Mouse (Mus musculus) right cerebral cortex, postnatal 14 days (tissue): ENCODE results near the gene Tep1.
"Not testable (repeated sequence)": the region's sequence is repeated elsewhere in the genome, so short reads cannot be mapped to it uniquely, and the experiment has no call there.

ENCODE experiments used
- DNase-seq: peaks from one replicate; pipeline ENCODE4 v3.0.0; 2022

Tep1 gene

DNA sequence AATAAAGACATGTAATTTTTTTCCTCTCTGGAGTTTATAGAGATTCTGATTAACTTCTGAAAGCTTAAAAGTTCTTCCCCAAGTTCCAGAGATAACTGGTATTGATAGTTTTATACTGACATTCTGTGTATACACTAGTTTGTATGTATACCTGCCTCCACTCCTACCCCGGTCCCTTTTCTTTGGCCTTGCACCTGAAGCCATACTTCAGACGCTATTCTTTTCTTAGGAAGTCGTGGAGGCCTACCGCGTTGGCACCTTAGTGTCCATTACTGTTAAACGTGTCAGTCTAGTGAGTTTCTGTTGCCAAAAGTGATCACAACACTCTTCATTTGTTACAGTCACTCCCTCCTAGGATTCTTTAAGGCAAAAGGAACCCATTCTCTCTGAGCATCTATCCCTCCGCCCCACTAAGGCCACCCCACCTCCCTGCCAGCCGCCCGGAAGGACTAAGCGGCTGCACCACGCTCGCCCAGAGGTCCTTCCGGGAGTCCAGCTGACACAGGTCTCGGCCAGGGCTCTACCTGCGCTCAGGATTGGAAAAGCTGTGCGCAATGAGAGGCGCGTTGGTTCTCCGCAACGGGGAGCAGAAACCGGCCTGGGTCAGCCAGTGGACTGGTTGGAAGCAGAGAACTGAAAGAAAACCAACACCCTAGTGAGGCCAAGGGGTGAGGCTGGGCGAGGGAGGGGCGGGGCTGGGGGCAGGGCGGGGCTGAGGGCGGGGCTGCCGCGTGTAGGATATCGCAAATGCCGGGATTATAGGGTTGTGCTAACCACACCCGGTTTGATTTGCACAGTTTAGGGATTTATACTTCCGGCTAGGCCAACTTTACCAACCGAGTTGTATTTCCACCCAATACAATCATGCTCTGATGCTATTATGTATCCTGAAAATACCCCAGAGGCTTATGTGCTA lies at the start of gene Tep1:
TSS of gene Tep1 (minus strand) at position 672 of the 916 bp plus-strand sequence.
- peak; percentile 37 for DNase-seq

- DNase-seq, result no peak
Measured at GRCm38 (mm10) chr14:50911356-50911755, 41.0 kb upstream of the Tep1 start.

GRCm38 (mm10) chr14:50908126-50908525 lies 37.8 kb upstream of the Tep1 start:
- no peak for DNase-seq

- not testable (repeated sequence) for DNase-seq
Measured at GRCm38 (mm10) chr14:50905327-50905726, 35.0 kb upstream of the Tep1 start.

- DNase-seq, result no peak
Measured at GRCm38 (mm10) chr14:50904828-50905129, 34.4 kb upstream of the Tep1 start.

- peak; percentile 11 for DNase-seq
Measured at GRCm38 (mm10) chr14:50903973-50904827, 33.8 kb upstream of the Tep1 start.

DNA sequence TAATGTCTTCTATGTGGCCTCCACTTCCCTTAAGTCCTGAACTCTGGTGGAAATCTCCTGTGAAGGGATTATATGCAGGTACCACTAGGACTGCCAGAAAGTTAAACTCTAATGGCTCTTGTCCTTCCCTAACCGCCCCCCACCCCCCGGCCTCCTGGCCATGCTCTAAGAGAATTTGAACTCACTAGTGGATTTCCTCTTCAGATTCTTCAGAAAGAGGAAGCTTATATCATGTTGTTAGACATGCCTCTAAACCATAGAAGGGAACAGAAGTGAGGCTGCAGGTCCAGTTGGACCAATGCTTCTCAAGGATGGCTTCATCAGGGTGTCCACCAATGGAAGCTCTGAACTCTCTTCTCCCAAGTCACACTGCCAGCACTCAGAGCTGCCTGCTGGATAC lies 27.6 kb upstream of the Tep1 start:
- DNase-seq, result not testable (repeated sequence)

DNA sequence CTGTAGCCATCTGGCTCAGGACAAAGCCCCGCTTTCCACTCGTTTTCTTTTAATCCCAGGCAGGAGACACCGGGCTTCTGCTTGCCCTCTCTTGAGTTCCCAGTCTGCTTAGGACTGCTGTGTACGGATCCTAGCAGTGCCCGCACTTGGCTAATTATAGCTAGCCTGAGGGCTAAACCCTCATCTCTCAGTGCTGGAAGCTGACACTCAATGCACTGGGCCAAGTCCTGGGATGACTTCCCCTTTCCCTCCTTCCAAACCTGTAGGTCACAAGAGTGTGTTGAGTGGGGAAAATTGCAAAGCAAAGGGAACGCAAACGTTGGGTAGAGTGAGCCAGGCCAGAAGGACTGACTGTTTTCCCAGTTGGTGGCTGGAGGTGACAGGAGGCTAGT lies 27.0 kb upstream of the Tep1 start, which contains the start of gene Klhl33:
TSS of gene Klhl33 (minus strand) at position 134 of the 392 bp plus-strand sequence.
- DNase-seq, result no peak

GRCm38 (mm10) chr14:50896747-50897373 lies 26.5 kb upstream of the Tep1 start:
- peak; percentile 37 for DNase-seq

DNA sequence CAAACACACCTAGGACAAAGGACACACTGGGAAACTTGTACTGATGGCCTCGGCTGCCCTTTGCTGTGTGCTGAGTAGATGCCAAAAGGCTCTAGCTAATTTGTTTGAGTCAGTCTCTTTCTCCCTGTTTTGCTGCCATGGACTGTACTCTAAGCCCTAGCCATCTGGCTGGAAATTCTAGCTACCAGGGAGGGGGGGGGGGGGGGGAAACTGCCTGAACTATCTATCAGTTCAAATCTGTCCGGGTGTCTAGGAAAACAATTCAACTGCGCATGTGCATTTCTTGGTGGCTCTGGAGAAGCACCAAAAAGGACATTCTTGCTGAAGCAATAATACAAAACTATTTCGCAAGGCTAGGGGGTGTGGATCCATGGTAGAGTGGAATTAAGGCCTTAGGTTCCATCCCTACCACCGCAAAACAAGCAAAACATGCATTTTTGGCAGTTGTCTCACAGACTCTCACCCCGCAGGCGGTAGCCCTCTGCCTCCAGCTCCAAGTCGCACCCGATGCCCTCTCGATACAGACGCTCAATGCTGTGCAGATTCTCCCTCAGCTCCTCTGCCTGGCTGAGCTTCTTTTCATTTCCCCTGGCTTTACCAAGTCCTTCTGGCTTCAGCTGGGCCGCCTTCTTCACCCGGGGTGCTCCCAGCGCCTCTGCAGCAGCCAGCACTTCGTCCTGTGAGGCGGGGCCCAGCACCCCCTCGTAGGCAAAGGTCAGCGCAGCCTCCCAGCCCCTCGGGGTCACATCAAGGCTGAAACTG lies 25.8 kb upstream of the Tep1 start:
- no peak for DNase-seq

DNA sequence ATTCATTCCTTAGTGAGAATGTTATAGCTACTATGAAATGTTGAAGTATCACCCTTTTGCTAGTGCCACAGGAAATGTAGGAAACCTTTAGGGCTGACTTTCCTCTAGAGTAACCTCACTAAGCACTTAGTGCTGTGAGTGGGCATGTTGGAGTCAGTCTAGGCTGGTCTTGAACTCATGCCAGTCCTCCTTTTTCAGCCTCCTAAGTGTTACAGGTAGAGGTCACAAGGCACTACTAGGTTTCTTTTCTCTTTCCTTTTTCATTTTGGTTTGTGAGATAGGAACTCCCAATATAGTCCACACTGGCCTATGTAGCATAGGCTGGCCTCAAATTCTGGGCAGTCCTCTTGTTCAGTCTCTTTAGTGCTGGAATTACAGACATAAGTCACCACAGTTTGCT lies 25.0 kb upstream of the Tep1 start:
- DNase-seq, result no peak

DNA sequence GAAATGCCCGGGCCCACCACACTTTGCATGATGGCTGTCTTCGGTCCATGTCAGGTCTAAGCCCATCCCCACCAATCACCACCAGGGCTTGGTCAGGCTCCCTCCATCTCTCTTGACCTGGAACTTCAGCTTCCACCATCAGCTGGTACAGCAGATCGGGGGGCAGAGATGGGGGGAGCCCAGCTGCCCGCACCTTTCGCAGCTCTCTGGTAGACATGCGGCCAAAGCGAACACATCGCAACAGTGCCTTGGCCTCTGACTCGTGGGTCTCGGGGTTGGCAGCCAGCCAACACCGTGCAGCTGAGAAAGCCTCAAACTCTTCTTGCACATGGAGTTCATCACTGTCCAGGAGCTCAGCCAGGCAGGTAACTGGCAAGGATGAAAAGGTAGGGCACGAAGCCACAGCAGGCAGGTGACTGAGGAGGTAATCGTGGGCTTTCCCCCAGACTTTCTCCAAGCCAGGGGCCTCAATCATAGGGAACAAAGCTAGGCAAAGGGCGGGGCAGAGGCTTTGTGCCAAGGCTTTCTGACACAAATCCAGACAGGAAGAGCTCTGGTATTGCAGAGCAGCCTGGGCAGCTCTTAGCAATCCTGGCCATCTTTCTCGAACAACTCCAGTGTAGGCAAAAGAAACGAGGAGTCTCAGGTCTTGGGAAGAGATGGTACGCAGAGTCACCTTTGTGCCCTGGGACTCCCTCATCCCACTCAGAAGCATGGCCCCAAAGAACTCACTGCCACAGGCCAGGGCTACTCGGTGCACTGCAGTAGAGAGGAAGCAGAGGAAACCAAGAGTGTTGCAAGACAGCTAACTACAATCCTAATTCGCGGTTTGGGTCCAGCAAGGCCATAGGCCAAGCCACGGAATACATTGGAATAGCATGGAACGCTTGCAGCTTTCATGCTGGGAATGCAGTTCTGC lies 22.4 kb upstream of the Tep1 start:
- no peak for DNase-seq

DNA sequence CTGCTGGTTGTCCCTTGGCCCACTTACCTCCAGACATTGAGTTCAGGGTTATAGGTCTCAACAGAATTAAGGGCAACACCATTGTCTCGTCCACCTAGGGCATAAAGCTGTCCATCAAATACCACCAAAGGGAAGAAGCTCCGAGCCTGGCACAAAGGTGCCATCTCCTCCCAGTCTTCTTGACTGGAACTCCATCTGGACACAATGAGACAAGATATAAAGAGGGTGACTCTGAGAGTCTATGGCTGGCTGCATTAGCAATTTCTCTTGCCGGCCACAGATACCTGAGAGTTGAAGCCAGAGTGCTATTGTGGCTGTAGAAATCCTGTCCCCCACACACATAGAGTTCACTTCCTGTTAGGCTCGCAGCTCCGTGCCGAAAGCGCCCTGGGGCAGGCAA lies 21.7 kb upstream of the Tep1 start:
- DNase-seq, result no peak

DNA sequence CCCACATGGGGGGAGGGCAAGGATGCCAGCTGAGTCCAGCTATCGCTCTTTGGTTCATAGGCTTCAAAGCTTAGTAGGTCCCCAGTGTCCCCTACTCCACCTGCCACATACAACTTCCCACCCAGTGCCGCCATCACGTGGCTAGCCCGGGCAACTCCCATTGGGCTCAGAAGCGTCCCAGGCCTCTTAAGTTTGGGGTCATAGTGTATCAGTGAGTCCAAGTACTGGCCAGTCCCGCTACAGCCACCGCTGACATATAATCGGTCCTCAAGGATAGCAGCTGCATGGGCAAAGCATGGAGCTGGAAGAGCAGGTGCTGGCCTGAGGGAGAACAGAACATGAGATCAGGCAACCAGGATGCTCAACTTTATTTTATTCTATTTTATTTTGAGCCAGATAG lies 21.3 kb upstream of the Tep1 start:
- DNase-seq, result no peak

DNA sequence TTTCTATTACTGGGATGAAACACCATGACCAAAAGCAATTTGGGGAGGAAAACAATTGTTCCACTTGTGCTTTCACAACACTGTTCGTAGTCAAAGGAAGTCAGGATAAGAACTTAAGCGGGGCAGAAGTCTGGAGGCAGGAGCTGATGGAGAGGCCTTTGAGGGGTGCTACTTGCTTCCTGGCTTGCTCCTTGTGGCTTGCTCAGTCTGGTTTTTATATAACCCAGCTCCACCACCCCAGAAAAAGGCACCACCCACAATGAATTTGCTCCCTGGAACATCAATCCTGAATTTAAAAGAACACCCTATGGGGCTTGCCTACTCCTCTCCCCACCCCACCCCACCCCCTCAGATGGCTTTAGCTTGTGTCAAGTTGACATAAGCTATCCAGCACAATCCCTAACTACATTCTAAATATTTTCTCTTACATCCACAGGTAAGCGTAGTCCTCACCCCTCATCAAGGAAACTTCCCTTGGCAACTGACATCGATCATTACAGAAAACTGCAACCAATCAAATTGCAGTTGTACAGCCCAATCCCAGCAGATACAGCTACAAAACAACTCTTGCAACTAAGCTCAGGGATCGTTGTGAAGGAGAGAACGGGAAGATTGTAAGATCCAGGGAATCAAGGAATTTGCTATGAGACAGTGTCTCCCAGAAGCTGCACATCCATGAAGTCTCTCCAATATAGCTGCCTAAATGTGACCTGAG lies 6.0 kb upstream of the Tep1 start:
- no peak for DNase-seq

GRCm38 (mm10) chr14:50875591-50876230 lies 5.4 kb upstream of the Tep1 start:
- DNase-seq, result no peak

DNA sequence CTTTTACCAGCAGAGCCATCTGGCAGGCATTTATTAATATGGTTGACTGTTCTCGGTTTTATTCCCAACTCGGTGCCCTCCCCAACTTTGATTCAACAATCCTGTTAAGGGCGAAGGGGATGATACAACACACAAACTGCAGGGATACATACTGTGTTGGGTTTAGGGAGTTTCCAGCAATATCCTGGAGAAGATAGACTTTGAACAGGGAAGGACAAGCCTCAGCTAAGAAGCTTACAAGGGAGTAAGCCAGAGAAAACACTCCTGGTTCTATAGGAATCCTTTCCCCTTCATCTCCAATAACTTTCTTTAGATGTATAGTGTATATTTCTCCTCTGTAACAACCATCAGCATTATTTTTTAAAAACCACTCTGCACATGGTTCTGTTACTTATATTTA lies 4.8 kb upstream of the Tep1 start:
- DNase-seq, result no peak

- DNase-seq, result no peak
Measured at GRCm38 (mm10) chr14:50871284-50871683, 924 bp upstream of the Tep1 start.

DNA sequence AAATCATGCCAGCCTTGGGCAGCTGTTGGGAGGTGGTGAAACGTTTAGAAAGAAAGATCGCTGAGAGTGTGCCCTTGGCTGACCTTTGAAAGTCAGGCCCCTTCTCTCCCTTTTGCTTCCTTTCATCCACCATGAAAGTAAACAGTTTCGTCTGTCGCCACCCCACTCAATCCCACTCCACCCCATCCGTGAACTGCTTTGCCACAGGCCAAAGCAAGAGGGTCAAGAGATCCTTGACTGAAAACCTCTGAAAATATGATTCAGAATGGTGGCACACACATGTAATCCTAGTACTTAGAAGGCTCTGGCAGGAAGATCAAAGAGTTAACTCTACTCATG lies 414 bp upstream of the Tep1 start:
- no peak for DNase-seq

GRCm38 (mm10) chr14:50868656-50869055 lies 1.7 kb downstream of the Tep1 start:
- DNase-seq, result no peak

DNA sequence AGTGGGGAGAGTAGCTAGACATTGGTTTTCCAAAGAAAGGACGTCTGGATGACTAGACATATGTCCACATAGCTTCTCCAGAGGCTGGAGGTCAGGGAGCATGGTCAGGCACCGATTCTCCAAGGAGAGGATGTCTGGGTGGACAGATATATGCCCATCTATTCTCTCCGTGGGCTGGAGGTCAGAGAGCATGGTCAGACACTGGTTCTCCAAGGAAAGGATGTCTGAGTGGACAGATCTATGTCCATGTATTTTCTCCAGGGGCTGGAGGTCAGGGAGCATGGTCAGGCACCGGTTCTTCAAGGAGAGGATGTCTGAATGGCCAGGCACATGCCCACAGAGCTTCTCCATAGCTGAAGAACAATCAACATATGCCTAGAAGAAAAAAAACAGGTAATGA lies 2.1 kb downstream of the Tep1 start:
- DNase-seq, result no peak
